Mouse (Mus musculus): ENCODE results near the gene Map4.

- TF ChIP-seq POLR2A (IDR thresholded peaks at IDR 0.05; ENCODE audit: low read depth, low read length): no peak
- no peak for TF ChIP-seq CTCF (conservative IDR thresholded peaks at IDR 0.05; ENCODE audit: insufficient read depth, insufficient read length, low read depth, low read length)
Observed at GRCm38 (mm10) chr9:109887321-109887720, 43.9 kb upstream of the Map4 start.

Data from kidney, adult 2 months (tissue).